Mouse (Mus musculus): ENCODE results near the gene Plcg1.

Plcg1 gene

DNA sequence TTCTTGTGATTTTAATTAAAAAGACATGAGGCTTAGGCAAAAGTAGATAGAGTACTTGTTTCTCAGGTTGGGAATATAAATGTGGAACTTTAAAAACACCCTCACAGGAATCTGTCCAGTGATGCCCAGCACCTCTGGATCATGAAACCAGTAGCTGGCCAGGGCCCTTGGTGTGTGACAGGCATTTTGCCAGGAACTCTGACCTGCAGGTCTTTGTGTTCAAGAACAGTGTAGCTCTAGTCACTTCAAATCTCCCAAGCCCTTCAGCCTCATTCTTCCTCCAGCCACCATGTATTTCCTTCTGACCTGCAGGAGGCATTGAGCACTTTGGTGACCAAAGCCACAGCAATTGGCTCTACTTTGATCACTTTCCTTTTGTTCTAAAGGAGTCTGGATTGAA, 39.3 kb downstream of the Plcg1 start:
- no peak for DNase-seq (ENCODE audit: low spot score)

DNA sequence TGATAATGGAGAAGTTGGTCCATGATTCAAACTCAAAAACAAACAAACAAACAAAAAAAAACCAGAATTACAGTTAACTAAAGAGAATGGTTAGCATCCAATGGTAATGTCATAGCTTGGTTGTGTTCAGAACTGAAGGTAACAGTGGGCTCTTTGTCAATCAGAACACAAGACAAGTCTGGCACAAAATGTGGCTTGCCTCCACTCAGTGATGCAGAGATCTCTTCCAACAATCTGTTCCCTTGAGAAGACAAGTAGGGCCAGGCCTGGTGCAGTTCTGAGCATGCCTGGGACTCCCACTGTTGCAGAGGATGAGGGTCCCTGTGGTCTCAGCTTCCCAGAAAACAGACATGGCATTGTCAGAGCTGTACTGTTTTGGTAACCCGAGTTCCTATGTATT, 39.8 kb downstream of the Plcg1 start:
- DNase-seq (ENCODE audit: low spot score) = no peak

DNA sequence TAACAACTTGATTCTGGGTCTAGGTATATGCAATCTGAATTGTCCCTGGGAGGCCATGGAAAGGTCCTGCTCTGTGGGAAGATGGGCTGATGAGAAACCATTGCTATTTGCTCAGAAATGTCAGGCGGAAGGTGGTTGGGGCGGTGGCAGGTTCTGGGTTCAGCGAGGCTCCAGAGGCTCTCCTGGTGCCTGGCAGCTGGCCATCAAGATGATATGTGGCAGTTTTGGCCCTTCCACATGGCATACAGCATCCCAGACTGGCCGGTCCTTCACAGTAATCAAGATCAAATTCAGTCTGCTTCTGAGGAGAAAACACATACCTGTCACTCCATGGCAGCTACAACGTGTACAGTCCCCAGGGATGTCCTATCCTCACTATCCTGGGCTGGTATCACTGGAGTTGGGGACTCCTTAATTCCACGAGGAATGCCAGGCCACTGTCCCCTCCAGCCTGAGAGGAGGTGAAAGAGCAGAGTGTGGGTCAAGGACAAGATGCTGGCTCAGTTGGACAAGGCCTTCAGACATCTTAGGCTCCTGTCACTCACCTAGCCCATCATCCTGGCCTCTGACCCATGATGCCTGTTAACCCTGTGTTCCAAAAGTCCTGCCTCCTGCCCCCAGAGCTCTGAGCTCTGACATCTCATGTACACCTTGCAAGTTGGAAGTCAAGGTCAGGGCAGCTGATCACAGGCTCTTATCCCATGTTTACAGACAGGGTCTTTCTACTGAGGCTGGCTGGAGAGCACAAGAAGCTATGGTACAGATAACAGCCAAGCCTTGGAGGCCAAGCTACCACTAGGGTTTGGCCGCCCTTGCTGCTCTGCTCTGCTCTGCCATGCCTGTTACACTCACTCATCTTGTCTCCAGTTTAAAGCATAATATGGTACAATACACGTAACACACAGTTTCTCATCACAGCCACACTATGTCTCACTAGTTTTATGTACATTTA, 40.5 kb downstream of the Plcg1 start:
- DNase-seq (ENCODE audit: low spot score) = no peak

DNA sequence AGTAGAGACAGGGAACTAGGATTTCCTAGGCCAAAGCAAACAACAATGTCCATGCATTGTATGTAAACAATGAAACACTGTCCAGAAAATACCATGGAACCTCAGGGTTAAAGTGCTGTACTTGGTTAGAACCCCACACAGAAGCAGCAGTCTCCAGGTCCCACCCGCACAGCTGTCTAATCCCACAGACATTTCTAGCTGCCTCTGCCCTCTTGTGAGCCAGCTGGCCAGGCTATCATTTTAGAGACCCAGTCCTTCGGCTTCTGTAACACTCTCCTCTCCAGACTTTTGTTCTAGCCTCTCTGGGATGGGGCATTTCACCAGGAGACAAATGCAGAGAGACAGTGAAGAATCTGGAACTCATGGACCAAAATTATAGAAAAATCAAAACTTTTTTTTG, 46.9 kb downstream of the Plcg1 start:
- DNase-seq (ENCODE audit: low spot score) = no peak

DNA sequence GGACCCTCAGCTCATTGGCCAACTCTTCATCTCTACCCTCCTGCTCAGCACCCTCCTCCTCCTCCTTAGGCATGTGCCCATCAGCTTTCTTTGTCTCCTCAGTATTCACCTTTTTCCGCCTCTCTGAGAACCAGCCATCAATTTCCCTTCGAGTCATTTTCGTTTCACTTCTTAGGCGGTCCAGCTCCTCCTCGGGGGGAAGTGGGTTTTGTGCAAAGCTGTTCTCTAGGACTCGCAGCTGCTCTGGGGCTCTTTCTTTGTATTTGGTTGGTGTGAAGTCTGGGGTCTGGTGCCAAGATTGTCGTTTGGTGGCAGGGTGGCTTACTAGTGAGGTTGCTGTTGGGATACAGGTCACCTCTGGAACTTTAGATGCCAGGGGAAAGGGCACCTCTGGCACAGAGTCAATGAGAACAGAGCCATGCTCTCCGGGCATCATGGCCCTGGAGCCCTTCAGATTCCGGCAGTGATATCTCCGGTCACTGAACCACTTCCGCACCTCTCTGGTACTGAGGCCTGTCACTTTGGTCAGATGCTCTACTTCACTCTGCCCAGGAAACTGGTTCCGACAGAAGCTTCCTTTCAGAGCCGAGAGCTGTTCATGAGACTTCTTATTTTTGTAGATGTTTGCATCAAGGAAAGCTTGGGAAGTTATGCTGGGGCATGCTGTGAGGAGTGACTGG, 49.2 kb downstream of the Plcg1 start:
- DNase-seq (ENCODE audit: low spot score) = no peak

DNA sequence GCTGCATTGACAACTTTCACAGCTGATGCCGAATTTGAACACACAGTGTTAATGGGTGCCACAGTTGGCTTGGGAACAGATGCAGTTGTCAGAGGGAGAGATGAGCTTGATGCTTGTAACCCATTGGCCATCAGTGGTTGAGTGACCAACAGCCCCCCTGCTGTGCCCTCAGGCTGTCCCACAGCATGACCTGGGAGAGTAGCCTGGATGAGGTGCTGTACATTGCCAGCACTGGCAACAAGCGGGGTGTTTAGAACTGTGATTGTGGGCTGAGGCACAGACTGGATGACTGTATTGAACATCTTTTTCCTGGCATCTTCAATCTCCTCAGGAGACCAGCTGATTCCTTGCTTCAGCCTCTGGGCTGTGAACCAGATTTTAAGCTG, 49.7 kb downstream of the Plcg1 start:
- DNase-seq (ENCODE audit: low spot score) = no peak

DNA sequence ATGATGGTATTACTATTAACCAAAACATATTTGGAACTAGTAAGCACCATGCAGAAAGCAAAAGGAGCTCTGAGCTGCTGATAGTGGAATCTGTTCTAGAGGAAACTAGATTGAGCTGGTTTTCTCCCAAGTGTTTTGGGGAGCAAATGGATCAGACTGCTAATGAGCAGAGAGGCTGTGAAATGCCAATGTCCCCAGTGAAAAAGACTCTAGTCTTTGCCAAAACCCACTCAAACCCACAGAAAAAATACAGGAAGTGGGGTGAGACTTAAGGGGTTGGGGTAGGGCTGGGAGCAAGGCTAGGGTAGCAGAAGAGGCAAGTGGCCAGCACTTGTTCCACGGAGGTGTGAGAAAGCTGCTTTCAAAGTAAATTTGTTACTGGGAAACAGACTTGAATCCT, 55.2 kb downstream of the Plcg1 start:
- DNase-seq (ENCODE audit: low spot score) = no peak

DNA sequence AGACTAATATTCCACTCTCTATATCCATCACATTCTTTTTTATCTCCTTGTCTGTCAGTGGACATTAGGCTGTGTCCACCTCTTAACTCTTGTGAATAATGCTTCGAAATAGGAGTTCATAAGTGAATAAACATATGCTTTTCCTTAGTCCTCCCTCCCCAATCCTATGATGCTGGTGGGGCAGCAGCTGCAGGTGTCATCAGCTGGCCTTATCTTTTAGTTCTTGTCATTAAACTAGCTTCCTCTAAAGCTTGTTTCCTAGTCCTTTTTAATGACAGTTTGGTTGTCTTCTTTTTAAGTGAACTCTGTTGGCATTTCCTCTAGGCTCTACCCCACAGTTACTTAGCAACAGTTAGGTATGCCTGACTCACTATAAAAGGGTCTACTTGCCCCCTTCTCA, 57.9 kb downstream of the Plcg1 start:
- DNase-seq (ENCODE audit: low spot score) = no peak

DNA sequence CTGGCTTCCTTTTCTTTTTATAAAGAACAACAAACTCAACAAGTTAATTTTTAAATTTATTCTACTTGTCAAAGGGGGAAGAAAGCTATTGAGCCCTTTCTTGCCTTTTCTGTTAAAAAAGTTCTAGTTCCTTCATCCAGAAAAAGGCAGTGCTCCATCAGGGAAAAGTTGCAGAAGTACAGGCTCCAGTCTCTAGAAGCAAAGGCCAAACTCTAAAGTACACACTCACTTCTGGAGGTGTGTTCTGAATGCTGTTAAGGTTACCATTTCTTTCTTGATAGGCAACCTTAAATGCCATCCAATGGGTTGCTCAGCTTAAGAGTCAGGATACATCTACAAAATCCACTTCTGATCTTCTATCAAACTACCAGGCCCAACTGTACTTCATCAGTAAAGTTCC, 58.6 kb downstream of the Plcg1 start:
- DNase-seq (ENCODE audit: low spot score) = no peak

DNA sequence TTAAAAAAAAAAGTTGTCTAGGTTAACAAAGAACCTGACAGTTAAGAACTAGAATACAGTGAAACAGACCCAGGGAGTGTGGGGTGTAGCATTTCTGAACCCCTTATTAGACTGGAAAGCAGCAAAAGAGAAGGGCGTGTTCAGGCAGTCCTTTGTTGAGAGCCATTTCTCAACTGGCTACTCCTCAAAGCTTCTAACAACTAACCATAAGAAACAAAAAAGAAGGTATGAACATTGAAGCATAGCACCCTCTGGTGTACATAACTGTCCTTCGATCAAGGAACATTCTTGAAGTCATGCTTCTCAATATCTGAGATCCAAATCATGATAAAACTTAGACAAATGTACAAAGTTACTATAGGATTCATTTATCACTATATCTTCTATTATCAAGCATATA, 62.0 kb downstream of the Plcg1 start:
- no peak for DNase-seq (ENCODE audit: low spot score)

DNA sequence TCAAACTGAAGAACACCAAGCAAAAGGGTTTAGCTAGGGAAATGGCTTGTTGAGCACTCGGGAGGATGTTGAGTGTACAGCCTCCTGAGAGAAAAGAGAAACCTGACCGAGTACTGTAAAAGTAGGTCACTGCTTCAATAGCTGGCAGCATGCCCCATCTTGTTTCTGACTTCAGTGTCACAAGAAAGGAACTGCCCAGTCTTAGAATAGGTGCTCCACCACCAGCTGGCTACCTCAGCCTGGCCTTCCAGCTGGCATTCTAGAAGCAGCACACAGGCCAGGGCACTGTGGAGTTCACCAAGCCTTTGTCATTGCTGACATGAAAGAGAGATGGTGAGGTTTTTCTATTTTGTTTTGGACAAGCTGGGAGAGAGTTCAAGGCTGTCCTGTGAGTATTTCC, 65.9 kb downstream of the Plcg1 start:
- DNase-seq (ENCODE audit: low spot score) = peak; percentile 59

DNA sequence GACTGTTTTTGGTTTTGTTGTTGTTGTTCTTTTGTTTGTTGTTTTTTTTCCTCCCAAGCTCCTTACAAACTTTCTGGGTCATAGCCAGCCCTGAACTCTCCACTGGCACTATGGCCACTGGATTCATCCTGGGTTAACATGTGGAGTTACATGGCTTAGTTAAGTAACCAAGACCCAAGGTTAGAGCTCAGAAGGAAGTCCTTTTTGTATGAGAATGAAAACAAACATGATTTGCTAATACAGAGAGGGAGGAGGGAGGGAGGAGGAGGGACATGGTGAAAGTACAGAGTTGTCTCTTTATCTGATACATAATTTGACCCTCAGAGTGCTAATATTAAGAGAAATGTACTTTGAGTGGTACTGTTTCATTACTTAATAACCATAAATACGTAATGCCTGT, 67.1 kb downstream of the Plcg1 start:
- DNase-seq (ENCODE audit: low spot score) = no peak

DNA sequence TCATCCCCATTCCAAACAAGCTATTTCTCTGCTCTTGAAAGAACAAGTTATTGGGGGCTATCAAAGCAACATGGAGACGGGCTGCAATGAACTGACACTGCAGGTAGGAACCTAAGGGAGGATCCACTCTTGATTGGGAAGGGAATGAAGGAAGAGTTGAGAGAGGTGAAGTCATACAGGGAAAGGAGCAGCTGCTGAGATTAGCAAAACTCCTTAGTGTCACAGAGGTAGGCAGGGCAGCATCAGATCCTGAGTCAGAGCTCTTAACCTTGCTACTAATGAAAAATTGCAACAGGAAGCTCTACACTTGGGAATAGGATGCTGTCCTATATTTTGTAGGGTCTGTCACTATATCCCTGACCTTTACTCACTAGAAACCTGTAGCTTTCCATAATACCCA, 69.9 kb downstream of the Plcg1 start:
- DNase-seq (ENCODE audit: low spot score) = no peak

DNA sequence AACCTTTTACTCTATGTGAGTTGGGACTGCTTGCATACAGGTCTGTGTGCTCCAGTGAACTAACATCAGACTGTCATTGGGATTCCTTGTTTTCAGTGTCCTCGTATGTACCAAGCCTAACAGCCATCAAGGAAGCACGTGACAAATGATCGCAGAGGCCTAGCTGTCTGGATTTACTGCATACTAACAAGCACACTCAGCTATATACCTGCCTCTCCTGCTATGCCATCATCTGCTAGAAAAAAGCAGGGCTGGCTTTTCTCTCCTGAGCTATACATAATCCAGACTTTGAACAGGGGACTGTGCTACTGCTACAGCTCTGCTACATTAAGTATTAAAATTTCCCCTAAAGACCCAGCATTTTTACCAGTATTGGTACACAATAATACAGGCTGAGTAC, 71.2 kb downstream of the Plcg1 start:
- DNase-seq (ENCODE audit: low spot score) = no peak

DNA sequence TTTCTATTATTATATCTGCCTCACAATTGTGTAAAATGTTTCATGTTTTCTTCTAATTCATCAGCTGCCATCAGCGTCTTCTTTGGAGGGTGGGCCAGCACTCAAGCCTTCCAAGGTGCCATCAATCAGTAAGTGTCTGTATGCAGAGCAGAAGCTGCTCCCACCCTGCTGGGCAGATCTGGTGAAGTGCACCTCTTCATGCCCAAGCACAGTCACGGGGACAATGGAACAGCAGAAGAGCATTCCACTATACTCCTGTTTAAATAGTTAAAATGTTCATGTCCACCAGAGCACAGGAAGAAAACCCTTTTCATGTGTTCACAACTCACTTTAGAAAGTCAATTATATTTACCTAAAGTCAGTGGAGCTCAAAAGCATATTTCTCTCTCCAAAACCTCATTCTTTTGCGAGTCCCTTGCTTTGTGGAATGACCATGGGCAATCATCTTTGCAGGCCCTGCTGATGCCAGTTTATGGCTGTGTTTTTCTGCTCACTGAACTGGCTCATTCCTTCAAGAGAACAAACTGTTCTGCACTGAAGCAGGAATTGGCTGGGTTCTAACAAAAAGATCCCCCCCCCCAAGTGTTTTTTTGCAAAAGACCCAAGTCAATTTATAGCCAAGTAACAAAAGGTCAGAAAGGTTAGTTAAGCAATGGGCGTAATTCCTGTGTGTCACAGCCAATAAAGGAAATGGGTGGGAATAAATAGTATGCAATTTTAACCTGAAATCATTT, 73.9 kb downstream of the Plcg1 start:
- no peak for DNase-seq (ENCODE audit: low spot score)

DNA sequence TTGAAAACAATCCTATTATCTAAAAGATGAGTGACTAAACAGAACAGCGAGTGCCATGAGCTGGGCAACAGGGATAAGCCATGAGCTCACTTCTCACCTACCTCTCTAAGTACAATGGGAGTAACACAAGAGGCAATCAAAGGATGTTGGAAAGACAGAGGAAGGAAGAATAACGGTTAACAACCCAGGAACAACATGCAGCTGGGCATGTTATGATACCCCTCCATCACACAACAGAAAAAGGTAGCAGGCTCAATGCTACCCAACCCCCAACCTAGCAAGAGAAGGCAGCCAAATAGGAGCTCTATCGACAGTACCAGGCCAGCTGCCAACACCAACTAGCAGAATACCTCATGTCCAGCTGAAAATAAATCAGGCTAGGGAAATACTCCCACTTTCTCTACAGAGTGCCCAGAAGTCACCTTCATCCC, 75.0 kb downstream of the Plcg1 start:
- peak; percentile 35 for DNase-seq (ENCODE audit: low spot score)

DNA sequence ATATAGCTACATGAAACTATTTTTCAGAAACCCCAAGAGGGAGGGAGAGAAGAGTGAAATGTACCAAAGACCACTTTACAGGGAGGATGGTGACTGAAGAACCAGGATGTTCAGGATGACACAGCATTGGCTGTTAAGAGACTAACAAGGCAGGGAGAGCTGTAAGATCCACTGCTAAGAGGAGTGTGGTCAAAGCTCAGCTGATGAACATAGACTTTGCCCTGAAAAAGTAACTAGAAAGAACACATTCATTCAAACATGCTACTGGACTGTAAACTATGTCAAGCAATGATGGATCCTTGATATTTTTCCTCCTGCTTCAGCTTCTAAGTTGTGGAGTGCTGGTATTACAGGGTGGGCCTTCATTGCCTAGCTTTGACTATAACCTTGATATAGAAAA, 79.3 kb downstream of the Plcg1 start:
- DNase-seq (ENCODE audit: low spot score) = no peak

DNA sequence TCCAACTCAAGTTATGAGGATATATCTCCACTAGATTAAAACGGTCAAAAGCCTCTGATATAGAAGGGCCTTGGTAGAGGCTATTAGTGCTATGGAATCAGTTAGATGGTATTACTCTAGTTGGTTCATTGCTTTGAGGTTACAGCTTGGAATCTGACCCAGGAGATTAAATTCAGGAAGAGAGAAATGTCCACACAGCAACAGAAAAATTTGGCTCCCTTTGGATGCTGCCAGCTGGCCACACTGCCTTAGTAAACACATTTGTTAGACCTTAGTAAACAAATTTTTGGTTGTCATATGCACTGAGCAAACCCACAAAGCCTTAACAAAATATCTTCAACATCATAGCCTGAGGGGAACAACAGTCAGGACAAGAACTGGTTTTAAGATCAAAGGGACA, 79.7 kb downstream of the Plcg1 start:
- no peak for DNase-seq (ENCODE audit: low spot score)
